Mouse (Mus musculus) right cerebral cortex, postnatal 4 days (tissue): ENCODE data around the gene Bid.
A peak's percentile ranks its signal among the peaks of the same experiment; 100 is the strongest.
"Not testable (repeated sequence)": the region's sequence is repeated elsewhere in the genome, so short reads cannot be mapped to it uniquely, and the experiment has no call there.

Experiments used
- DNase-seq: peaks from one replicate; pipeline ENCODE4 v3.0.0-alpha.2; 2022

Gene Bid

DNA sequence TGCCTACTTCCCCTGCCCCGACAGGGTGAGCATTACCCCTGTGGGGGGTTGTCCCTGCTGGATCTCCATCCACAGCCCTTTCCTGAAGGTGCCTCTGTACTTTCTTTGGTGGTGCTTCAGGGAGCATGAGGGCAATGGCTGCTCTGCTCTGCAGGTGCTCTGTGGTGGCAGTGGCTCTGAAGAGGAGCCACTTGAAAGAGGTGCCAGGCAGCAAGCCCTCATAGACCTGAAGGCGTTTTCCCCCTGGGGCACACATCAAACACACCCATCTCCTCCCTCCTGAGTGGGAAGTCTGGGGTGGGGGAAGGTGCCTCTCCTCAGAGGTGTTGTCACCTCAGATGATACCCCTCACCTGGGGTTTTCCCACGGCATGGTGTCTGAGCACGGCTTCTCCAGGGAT is 17.5 kb upstream of the Bid start:
- DNase-seq: no peak

DNA sequence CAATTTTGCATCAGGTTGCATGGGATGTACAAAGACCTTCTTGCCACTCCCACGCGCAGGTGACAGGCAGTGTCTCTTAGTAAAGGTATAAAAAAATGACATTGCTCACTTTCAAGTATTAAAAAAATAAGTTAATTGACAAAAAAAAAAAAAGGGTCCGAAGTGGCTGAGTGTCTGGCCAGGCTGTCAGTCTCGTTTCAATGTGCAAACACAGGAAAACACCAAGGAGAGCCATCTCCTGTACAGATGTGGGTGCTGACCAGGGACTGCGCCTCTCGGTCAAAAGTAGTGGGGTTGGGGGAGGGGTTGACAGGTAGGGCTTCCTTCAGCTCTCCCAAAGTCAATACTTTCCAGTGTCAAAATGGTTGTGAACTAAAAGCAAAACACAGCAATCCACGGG is 17.0 kb upstream of the Bid start:
- DNase-seq: no peak

- no peak for DNase-seq
Measured at GRCm38 (mm10) chr6:120932597-120932996, 15.9 kb upstream of the Bid start.

DNA sequence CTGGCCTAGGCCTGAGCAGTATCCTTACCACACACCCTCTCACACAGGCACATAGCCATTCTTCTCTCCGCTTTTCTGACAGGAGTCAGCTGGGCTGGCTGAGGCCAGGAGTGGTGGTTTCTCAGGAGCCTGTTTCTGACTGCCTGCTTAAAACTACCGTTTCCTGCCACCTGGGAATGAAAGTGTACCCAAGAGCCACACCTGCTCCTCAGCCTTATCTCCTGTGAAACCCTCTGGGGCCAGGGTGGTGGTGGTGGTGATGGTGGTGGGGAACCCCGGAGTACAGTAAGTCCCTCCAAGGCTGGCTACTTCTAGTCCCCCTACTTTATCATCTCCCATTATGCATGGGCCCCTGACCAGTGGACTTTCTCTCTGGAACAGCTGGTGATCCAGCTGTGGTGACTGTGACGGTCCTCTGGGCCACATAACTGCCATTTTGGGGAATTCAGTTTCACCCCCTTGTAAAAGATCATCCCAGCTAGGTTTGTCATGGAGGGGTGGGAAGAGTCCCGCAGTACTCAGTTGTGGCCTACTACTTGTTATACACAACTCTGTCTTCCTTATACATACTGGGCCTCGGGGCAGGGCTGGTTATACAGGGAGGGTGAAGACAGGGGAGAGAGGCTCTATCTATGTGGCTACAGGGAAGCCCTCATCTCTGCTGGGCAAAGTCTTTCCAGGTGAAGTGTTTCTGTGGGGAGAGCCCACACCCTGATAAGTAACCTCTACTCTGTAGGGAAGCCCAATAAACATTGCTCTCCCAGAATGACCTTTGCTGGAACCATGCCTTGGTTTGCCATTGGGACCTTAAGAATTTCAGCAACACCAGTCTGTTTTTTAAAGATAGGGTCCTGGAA is 14.0 kb upstream of the Bid start:
- no peak for DNase-seq

DNA sequence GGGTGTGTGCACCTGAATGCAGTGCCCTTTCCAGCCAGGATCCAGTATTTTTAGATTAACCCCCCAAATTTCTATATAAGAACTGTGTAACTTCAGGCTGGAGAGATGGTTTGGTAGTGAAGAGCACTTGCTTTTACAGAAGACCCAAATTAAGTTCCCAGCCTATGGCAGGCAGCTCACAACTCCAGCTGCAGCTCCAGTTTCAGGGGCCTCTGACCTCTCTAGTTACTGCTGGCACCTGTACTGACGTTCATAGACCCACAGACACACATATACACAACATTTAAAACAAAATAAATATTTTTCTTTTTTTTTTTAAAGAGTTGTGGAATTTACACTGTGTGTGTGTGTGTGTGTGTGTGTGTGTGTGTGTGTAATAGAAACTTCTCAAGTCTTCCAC is 12.8 kb upstream of the Bid start:
- DNase-seq: no peak

DNA sequence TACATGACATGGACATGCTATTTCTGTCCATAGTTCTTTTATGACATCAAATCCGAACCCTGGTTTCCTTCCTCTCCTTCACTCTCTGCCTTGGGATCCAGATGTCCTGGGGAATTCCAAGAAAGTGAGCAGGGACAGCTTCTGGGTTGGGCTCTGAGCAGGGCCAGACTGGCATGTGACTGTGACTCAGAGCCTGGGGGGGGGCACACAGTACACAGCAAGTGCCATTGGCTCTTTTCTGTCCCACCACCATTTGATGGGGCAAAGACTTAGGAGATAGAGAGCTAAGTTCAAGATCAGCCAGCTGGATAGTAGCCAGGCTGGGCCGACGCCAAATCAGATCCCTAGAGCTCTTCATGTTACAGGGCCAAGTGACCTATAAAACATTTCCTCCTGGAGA is 11.1 kb upstream of the Bid start:
- peak; percentile 42 for DNase-seq

GRCm38 (mm10) chr6:120926880-120927279 is 10.2 kb upstream of the Bid start:
- no peak for DNase-seq

DNA sequence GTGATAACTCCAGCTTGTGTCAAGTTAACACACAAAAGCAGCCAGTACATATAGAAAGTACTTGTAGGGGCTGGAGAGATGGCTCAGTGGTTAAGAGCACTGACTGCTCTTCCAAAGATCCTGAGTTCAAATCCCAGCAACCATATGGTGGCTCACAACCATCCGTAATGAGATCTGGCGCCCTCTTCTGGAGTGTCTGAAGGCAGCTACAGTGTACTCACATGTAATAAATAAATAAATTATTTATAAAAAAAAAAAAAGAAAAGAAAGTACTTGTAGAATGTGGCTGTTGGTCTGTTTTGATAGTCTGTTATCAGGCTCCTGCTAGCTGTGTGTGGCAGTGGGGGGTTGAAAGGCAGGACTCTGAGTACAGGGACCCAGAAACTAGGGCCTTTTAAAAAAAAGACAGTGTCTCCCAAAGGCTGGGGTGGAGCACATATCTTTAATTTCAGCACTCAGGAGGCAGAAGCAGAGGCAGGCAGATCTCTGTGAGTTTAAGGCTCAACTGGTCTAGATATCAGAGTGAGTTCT is 8.2 kb upstream of the Bid start:
- DNase-seq: not testable (repeated sequence)

GRCm38 (mm10) chr6:120917975-120918374 is 1.3 kb upstream of the Bid start:
- DNase-seq: no peak

GRCm38 (mm10) chr6:120916972-120917881 is 574 bp upstream of the Bid start:
- DNase-seq: not testable (repeated sequence)

- no peak for DNase-seq
Measured at GRCm38 (mm10) chr6:120915649-120915975, 1.0 kb downstream of the Bid start.

DNA sequence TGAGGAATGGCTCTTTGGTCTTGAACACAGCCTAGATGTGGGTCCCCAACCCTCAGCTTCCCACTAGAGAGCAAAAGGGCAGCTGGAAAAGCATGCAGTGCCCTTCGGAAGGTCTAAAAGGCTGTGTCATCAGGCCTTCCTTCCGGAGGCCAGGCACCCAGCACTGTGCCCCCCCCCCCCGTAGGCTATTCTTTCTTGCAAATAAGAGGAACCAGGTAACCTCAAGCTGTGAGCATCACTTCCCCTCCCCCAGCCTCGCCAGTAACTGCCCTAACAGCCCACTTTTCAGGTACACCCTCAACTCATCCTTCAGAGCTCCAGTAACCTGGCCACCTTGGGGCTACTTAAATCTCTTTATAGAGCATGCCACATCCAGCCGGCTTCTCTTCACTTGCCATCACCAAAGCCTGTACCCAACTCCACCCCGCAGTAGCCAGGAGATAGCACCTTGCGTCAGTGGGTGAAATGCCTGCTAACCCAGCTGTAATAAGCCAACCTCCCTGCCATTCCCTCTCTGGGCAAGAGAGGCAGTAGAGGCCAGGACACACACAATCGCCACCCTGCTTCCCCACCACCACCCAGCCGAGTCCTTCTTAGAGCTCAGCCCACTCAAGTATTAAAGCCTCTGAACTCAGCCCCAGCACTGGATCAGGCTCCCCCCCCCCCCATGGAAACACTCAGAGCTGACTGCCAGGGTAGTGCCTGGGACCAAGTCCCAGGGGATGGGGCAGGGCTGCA is 1.6 kb downstream of the Bid start:
- no peak for DNase-seq

DNA sequence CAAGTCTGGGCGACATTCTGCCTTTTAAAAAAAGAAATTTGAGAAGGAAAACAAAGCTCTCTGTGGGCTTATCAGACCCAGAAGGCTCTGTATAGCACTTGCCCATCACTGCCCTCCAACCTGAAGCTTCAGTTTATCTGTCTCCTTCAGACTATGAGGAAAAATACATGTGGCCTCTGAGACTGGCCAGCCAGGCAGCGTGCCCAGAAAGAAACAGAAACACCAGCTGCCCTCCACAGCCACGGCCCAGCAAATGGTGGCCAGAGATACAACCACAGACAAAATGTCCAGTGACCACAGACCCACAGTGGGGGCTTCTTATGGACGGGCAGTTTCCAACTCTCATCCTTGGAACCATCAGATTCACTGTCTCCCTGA is 2.1 kb downstream of the Bid start:
- DNase-seq: no peak

- no peak for DNase-seq
Measured at GRCm38 (mm10) chr6:120913783-120914182, 2.9 kb downstream of the Bid start.

DNA sequence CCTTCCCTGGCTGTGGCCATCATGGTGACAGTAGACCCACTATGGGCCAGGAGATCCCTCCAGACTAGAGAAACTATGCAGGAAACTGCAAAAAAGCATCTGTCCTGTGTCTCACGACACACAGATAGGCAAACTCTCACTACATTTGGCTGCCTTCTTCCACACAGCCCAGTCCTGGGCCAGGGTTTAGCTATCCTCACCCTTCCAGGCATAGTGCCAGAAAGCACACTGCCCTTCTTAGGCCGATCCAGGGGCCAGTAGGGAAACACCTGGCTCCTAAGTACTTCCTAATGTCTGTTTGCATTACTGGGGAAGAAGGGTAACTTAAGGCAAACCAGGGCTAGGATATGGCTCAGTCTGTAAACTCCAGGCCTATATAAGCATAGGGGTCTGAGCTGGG is 3.7 kb downstream of the Bid start:
- DNase-seq: no peak

- DNase-seq: no peak
Measured at GRCm38 (mm10) chr6:120911213-120912007, 5.2 kb downstream of the Bid start.

- DNase-seq: no peak
Measured at GRCm38 (mm10) chr6:120909501-120909900, 7.2 kb downstream of the Bid start.

DNA sequence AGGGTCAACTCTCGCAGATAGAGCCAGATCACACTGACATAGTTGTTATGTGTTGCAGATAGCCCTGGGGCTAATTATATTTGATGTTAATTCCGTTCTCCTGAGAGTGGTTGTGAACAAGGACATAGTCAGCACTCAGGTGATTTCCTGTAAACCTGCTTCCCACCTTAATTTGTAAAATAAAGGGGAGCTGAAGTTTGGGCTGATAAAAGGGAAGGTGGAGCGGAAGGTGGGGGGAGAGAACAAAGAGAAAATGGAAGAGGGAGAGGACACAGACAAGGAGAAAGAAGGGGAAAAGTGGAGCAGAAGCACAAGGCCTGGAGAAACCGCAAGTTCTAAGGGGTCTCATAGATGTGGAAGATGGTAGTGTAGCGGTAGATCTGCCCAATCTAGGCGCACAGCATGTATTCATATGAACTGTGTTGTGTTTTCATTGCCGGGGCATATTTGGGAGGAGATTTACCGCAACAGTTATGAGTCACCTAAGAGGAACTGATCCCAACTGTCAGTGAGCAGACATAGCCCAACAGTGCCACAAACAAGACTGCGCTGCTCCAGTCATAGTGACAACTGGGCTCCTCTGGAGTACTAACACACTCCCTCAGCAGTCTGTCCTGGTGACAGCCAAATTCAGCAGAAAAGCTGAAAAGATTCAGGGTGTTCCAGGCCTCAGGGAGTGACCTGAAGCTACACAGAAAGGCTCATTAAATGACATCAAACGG is 8.6 kb downstream of the Bid start:
- DNase-seq: not testable (repeated sequence)

- DNase-seq: no peak
Measured at GRCm38 (mm10) chr6:120906521-120906920, 10.1 kb downstream of the Bid start.

- no peak for DNase-seq
Measured at GRCm38 (mm10) chr6:120905111-120905510, 11.5 kb downstream of the Bid start.

GRCm38 (mm10) chr6:120903961-120904360 is 12.7 kb downstream of the Bid start:
- DNase-seq: no peak
